Mouse (Mus musculus): ENCODE results near the gene Dgki. TPM values are rescaled to one million over a fixed set of nuclear protein-coding genes. Genes with fewer than 3 reads are reported as not detected.

The Dgki gene
- polyA plus RNA-seq, 1 experiment, result 0.20 TPM

GRCm38 (mm10) chr6:37004914-37005313 is 295.1 kb downstream of the Dgki start:
- Histone ChIP-seq H3K4me1 (ENCODE audit: control insufficient read depth, insufficient read depth, insufficient read length, low read length) (no peaks in the 10 kb centered on the region), H3K4me3 (ENCODE audit: low read depth, low read length) (no peak overlapping the region), H3K27ac (ENCODE audit: insufficient read depth, low read depth, low read length) (no peak overlapping the region), H3K27me3 (ENCODE audit: control insufficient read depth, insufficient read depth, low read length) (no peaks in the 10 kb centered on the region), H3K36me3 (ENCODE audit: control insufficient read depth, insufficient read depth, low read length) (no peaks in the 10 kb centered on the region)
- TF ChIP-seq POLR2A (IDR thresholded peaks at IDR 0.05; ENCODE audit: low read depth, low read length), result no peak
- TF ChIP-seq CTCF (IDR thresholded peaks at IDR 0.05; ENCODE audit: extremely low read depth, insufficient read length, insufficient replicate concordance, low read depth, low read length), result no peak
- 70% methylated on average over 3 of the region's 3 CpGs for WGBS

- TF ChIP-seq POLR2A (IDR thresholded peaks at IDR 0.05; ENCODE audit: low read depth, low read length) (no peak), CTCF (IDR thresholded peaks at IDR 0.05; ENCODE audit: extremely low read depth, insufficient read length, insufficient replicate concordance, low read depth, low read length) (no peak)
- Histone ChIP-seq H3K4me3 (ENCODE audit: low read depth, low read length) (no peak overlapping the region), H3K4me1 (ENCODE audit: control insufficient read depth, insufficient read depth, insufficient read length, low read length) (no peaks in the 10 kb centered on the region), H3K36me3 (ENCODE audit: control insufficient read depth, insufficient read depth, low read length) (no peaks in the 10 kb centered on the region), H3K27me3 (ENCODE audit: control insufficient read depth, insufficient read depth, low read length) (no peaks in the 10 kb centered on the region), H3K27ac (ENCODE audit: insufficient read depth, low read depth, low read length) (no peak overlapping the region)
- 36% methylated on average over 5 of the region's 5 CpGs for WGBS
Observed at GRCm38 (mm10) chr6:37003235-37003634, 296.7 kb downstream of the Dgki start.

GRCm38 (mm10) chr6:36998942-36999341 is 301.0 kb downstream of the Dgki start:
- no peak overlapping the region for H3K27ac ChIP-seq (ENCODE audit: insufficient read depth, low read depth, low read length)
- H3K36me3 ChIP-seq (ENCODE audit: control insufficient read depth, insufficient read depth, low read length), result no peaks in the 10 kb centered on the region
- no peak overlapping the region for H3K4me3 ChIP-seq (ENCODE audit: low read depth, low read length)
- 88% methylated on average over 10 of the region's 10 CpGs for WGBS
- no peaks in the 10 kb centered on the region for H3K4me1 ChIP-seq (ENCODE audit: control insufficient read depth, insufficient read depth, insufficient read length, low read length)
- TF ChIP-seq POLR2A (IDR thresholded peaks at IDR 0.05; ENCODE audit: low read depth, low read length), result no peak
- TF ChIP-seq CTCF (IDR thresholded peaks at IDR 0.05; ENCODE audit: extremely low read depth, insufficient read length, insufficient replicate concordance, low read depth, low read length), result no peak
- no peaks in the 10 kb centered on the region for H3K27me3 ChIP-seq (ENCODE audit: control insufficient read depth, insufficient read depth, low read length)

- Histone ChIP-seq H3K27me3 (ENCODE audit: control insufficient read depth, insufficient read depth, low read length) (no peaks in the 10 kb centered on the region), H3K4me3 (ENCODE audit: low read depth, low read length) (no peak overlapping the region), H3K4me1 (ENCODE audit: control insufficient read depth, insufficient read depth, insufficient read length, low read length) (no peaks in the 10 kb centered on the region), H3K27ac (ENCODE audit: insufficient read depth, low read depth, low read length) (no peak overlapping the region), H3K36me3 (ENCODE audit: control insufficient read depth, insufficient read depth, low read length) (no peaks in the 10 kb centered on the region)
- 73% methylated on average over 5 of the region's 5 CpGs for WGBS
- TF ChIP-seq POLR2A (IDR thresholded peaks at IDR 0.05; ENCODE audit: low read depth, low read length) (no peak), CTCF (IDR thresholded peaks at IDR 0.05; ENCODE audit: extremely low read depth, insufficient read length, insufficient replicate concordance, low read depth, low read length) (no peak)
Observed at GRCm38 (mm10) chr6:36994329-36994728, 305.7 kb downstream of the Dgki start.

DNA sequence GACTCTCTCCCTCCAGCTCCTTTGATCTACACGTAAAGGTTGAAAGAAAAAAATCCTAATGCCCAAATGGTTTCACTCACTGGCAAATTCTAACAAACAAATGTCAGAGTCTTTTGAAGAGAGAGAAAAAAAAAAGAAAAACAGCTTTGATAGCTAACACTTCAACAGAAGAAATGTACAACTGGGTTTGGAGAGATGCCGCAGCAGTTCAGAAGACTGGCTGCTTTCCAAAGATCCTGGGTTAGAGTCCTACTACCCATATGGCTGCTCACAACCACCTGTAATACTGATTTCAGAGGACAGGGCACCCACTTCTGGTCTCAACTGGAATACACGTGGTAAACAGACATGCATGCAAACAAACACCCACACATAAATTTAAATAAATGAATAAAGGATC is 309.8 kb downstream of the Dgki start:
- WGBS, result 71% methylated on average over 3 of the region's 3 CpGs
- no peaks in the 10 kb centered on the region for H3K27me3 ChIP-seq (ENCODE audit: control insufficient read depth, insufficient read depth, low read length)
- H3K4me1 ChIP-seq (ENCODE audit: control insufficient read depth, insufficient read depth, insufficient read length, low read length), result no peaks in the 10 kb centered on the region
- TF ChIP-seq POLR2A (IDR thresholded peaks at IDR 0.05; ENCODE audit: low read depth, low read length) (no peak), CTCF (IDR thresholded peaks at IDR 0.05; ENCODE audit: extremely low read depth, insufficient read length, insufficient replicate concordance, low read depth, low read length) (no peak)
- no peak overlapping the region for H3K4me3 ChIP-seq (ENCODE audit: low read depth, low read length)
- H3K36me3 ChIP-seq (ENCODE audit: control insufficient read depth, insufficient read depth, low read length), result no peaks in the 10 kb centered on the region
- no peak overlapping the region for H3K27ac ChIP-seq (ENCODE audit: insufficient read depth, low read depth, low read length)

DNA sequence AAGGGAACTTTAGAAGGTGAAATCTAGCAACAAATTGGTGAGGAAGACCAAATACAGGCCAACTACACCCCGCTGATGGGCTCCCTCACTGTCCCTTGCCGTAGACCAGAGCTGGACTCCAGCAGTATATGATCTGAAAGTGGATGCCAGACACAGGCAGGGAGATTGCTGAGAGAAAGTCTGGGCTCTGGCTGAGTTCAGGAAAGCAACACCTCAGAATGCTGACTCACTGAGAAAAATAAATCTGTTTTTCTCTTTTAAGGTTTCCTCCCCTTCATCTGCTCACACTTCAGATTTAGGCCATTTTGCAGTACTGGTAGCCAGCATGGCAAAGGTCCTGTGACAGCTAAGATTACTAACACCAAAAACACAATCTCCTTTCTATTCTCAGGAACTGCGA is 311.2 kb downstream of the Dgki start:
- Histone ChIP-seq H3K4me1 (ENCODE audit: control insufficient read depth, insufficient read depth, insufficient read length, low read length) (no peaks in the 10 kb centered on the region), H3K27ac (ENCODE audit: insufficient read depth, low read depth, low read length) (no peak overlapping the region), H3K4me3 (ENCODE audit: low read depth, low read length) (no peak overlapping the region), H3K36me3 (ENCODE audit: control insufficient read depth, insufficient read depth, low read length) (no peaks in the 10 kb centered on the region), H3K27me3 (ENCODE audit: control insufficient read depth, insufficient read depth, low read length) (no peaks in the 10 kb centered on the region)
- TF ChIP-seq CTCF (IDR thresholded peaks at IDR 0.05; ENCODE audit: extremely low read depth, insufficient read length, insufficient replicate concordance, low read depth, low read length) (no peak), POLR2A (IDR thresholded peaks at IDR 0.05; ENCODE audit: low read depth, low read length) (no peak)
- WGBS, result 91% methylated on average over 3 of the region's 3 CpGs

DNA sequence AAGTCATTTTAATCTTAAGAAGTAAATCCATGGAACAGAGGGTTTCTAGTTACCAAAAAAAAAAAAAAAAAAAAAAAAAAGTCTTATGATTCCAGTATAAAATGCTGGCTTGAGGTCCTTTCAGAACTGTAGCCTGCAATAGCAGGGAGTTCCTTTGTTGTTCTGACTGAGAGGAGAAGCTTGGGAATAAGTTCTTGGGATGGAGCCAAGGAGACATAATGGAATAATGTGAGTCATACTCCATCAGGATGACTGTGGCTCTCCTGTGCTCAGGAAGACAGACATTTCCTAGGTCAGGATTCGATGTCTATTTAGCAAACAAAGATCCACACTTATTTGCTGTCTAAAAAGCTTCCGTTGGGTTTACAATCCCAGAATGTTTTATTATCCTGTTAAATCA is 318.3 kb downstream of the Dgki start:
- H3K36me3 ChIP-seq (ENCODE audit: control insufficient read depth, insufficient read depth, low read length), result no peaks in the 10 kb centered on the region
- H3K27ac ChIP-seq (ENCODE audit: insufficient read depth, low read depth, low read length), result no peak overlapping the region
- 54% methylated on average over 2 of the region's 2 CpGs for WGBS
- TF ChIP-seq CTCF (IDR thresholded peaks at IDR 0.05; ENCODE audit: extremely low read depth, insufficient read length, insufficient replicate concordance, low read depth, low read length) (no peak), POLR2A (IDR thresholded peaks at IDR 0.05; ENCODE audit: low read depth, low read length) (no peak)
- H3K4me1 ChIP-seq (ENCODE audit: control insufficient read depth, insufficient read depth, insufficient read length, low read length), result no peaks in the 10 kb centered on the region
- no peak overlapping the region for H3K4me3 ChIP-seq (ENCODE audit: low read depth, low read length)
- H3K27me3 ChIP-seq (ENCODE audit: control insufficient read depth, insufficient read depth, low read length), result no peaks in the 10 kb centered on the region

DNA sequence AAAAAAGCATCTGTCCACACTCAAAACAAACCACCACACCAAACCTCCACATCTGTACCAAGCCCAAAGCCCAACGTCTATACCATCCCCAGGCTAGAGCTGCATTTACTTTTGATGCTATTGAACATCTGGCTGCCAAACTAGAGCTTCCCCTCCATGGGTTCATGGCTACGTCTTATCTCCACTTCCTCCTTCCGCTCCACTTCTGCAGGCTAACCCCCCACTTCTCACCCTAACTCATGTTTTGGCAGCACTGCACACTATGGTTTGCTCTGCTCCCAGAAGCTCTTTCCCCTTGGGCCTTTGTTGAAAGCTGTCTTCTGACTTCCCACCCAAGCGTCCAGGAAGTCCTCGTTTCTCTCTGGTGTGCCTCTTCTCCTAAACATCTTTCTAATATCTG is 319.5 kb downstream of the Dgki start:
- WGBS, result 72% methylated on average over 5 of the region's 5 CpGs
- H3K27ac ChIP-seq (ENCODE audit: insufficient read depth, low read depth, low read length), result no peak overlapping the region
- no peaks in the 10 kb centered on the region for H3K27me3 ChIP-seq (ENCODE audit: control insufficient read depth, insufficient read depth, low read length)
- no peak overlapping the region for H3K4me3 ChIP-seq (ENCODE audit: low read depth, low read length)
- no peaks in the 10 kb centered on the region for H3K4me1 ChIP-seq (ENCODE audit: control insufficient read depth, insufficient read depth, insufficient read length, low read length)
- no peak for TF ChIP-seq CTCF (IDR thresholded peaks at IDR 0.05; ENCODE audit: extremely low read depth, insufficient read length, insufficient replicate concordance, low read depth, low read length)
- TF ChIP-seq POLR2A (IDR thresholded peaks at IDR 0.05; ENCODE audit: low read depth, low read length), result no peak
- no peaks in the 10 kb centered on the region for H3K36me3 ChIP-seq (ENCODE audit: control insufficient read depth, insufficient read depth, low read length)
